Mouse (Mus musculus) cerebellum, adult 2 months (tissue): ENCODE measurements around the gene Kmt2e. TPM values are rescaled to one million over a fixed set of nuclear protein-coding genes. Genes with fewer than 3 reads are reported as not detected.

Experiments used
- DNase-seq, 2 experiments: peaks; one replicate each; pipeline ENCODE4 v3.0.0; 2021
- H3K27ac ChIP-seq: fragments of 200-500 bp; 2 replicates; pipeline ENCODE4 v1.5.1; 2012; ENCODE audit warnings: low read length, control low read depth, inconsistent platforms; ENCODE audit not compliant: insufficient read depth
- H3K27me3 ChIP-seq: fragments of 200-500 bp; 2 replicates; pipeline ENCODE4 v1.6.1; 2012; ENCODE audit warnings: inconsistent platforms, mild to moderate bottlenecking, low read length, moderate library complexity; ENCODE audit not compliant: control insufficient read depth, insufficient read depth
- H3K4me1 ChIP-seq: fragments of 200-500 bp; 2 replicates; pipeline ENCODE4 v1.6.1; 2011; ENCODE audit warnings: low read length; ENCODE audit not compliant: control insufficient read depth, insufficient read depth
- H3K4me3 ChIP-seq: fragments of 200-500 bp; replicated peaks from 2 replicates; pipeline ENCODE3; 2011; ENCODE audit warnings: mild to moderate bottlenecking, low read depth, low read length, control low read depth; ENCODE audit not compliant: insufficient read depth
- CTCF ChIP-seq: fragments of 200-500 bp; IDR thresholded peaks from 2 replicates; pipeline ENCODE4 v1.5.1; 2011; ENCODE audit warnings: low read depth, mild to moderate bottlenecking, control low read depth, low read length, moderate library complexity, borderline replicate concordance; ENCODE audit not compliant: insufficient read depth
- POLR2A ChIP-seq: fragments of 200-500 bp; IDR thresholded peaks from 2 replicates; pipeline ENCODE4 v1.6.1; 2011; ENCODE audit warnings: low read length, control low read depth, borderline replicate concordance; ENCODE audit not compliant: insufficient read depth
- WGBS: fragments of 180-500 bp; shearing (Covaris S2); methylation state at CpG from one replicate; pipeline ENCODE4 v1.1.7; 2018; 5-methylcytosine and 5-hydroxymethylcytosine counted together
- polyA plus RNA-seq: library from polyadenylated mRNA; depleted of rRNA; stranded (reverse); fragments of >200 nt; gene quantifications from 2 replicates; pipeline ENCODE4 v1.2.3, GENCODE M21; 2012

Kmt2e gene
- polyA plus RNA-seq, 1 experiment = 46.6 TPM

GRCm38 (mm10) chr5:23431070-23431864, 3.0 kb upstream of the Kmt2e start:
- H3K4me1 ChIP-seq = peaks cover 11% of the 10 kb centered on the region; the same call in 1 of the 2 replicates
- peak in 1 of 2 experiments; percentile 29 for DNase-seq
- peak overlapping the region; percentile 86 for H3K4me3 ChIP-seq
- TF ChIP-seq POLR2A (no peak), CTCF (no peak)
- WGBS = 4% methylated on average over 10 of the region's 10 CpGs
- H3K27ac ChIP-seq = no peak overlapping the region
- no peaks in the 10 kb centered on the region for H3K27me3 ChIP-seq

GRCm38 (mm10) chr5:23431948-23432707, 2.1 kb upstream of the Kmt2e start:
- Histone ChIP-seq H3K27ac (peak overlapping the region; percentile 84), H3K4me3 (peak overlapping the region; percentile 86), H3K27me3 (no peaks in the 10 kb centered on the region), H3K4me1 (peaks cover 4% of the 10 kb centered on the region; the same call in 1 of the 2 replicates)
- no peak for TF ChIP-seq CTCF
- TF ChIP-seq POLR2A = no peak
- WGBS = 1% methylated on average over 10 of the region's 10 CpGs
- peak in 1 of 2 experiments; percentile 23 for DNase-seq

- Histone ChIP-seq H3K27me3 (no peaks in the 10 kb centered on the region), H3K4me1 (no peaks in the 10 kb centered on the region), H3K4me3 (peak overlapping the region; percentile 86), H3K27ac (peak overlapping the region; percentile 100)
- no peak for TF ChIP-seq CTCF
- peak; percentile 75; the same call in 1 of the 2 replicates for TF ChIP-seq POLR2A
- under 1% methylated on average over 61 of the region's 61 CpGs for WGBS
- peak; percentile 99 to 100 for DNase-seq
Measured at GRCm38 (mm10) chr5:23432708-23433645, 1.3 kb upstream of the Kmt2e start.

GRCm38 (mm10) chr5:23434598-23435481, 599 bp downstream of the Kmt2e start:
- WGBS = under 1% methylated on average over 46 of the region's 46 CpGs
- TF ChIP-seq POLR2A (no peak), CTCF (no peak)
- peak overlapping the region; percentile 98 for H3K27ac ChIP-seq
- peak overlapping the region; percentile 90 for H3K4me3 ChIP-seq
- peak; percentile 72 to 74 for DNase-seq
- H3K4me1 ChIP-seq = no peaks in the 10 kb centered on the region
- no peaks in the 10 kb centered on the region for H3K27me3 ChIP-seq

- H3K27ac ChIP-seq = peak overlapping the region; percentile 98
- TF ChIP-seq CTCF = no peak
- TF ChIP-seq POLR2A = peak; percentile 29; the same call in 1 of the 2 replicates
- H3K4me1 ChIP-seq = no peaks in the 10 kb centered on the region
- peak in 1 of 2 experiments; percentile 41 for DNase-seq
- H3K4me3 ChIP-seq = peak overlapping the region; percentile 90
- under 1% methylated on average over 13 of the region's 13 CpGs for WGBS
- H3K27me3 ChIP-seq = no peaks in the 10 kb centered on the region
Measured at GRCm38 (mm10) chr5:23435482-23436125, 1.4 kb downstream of the Kmt2e start.

- TF ChIP-seq CTCF (no peak), POLR2A (no peak)
- no peak overlapping the region for H3K27ac ChIP-seq
- H3K4me1 ChIP-seq = no peaks in the 10 kb centered on the region
- 0% methylated on average over 2 of the region's 2 CpGs for WGBS
- H3K4me3 ChIP-seq = peak overlapping the region; percentile 90
- no peaks in the 10 kb centered on the region for H3K27me3 ChIP-seq
- no peak for DNase-seq
Measured at GRCm38 (mm10) chr5:23436735-23437134, 2.5 kb downstream of the Kmt2e start.
